Mouse (Mus musculus) ES-Bruce4 (cell line): ENCODE data around the gene Etfa. TPM values are rescaled to one million over a fixed set of nuclear protein-coding genes. Genes with fewer than 3 reads are reported as not detected.
A peak's percentile ranks its signal among the peaks of the same experiment; 100 is the strongest.

Experiments
- H3K27ac ChIP-seq: 2 replicates; pipeline ENCODE4 v1.5.1; 2012; ENCODE audit warnings: low read length, inconsistent platforms; ENCODE audit not compliant: insufficient read depth
- H3K27me3 ChIP-seq: 2 replicates; pipeline ENCODE4 v1.6.1; 2012; ENCODE audit warnings: mild to moderate bottlenecking, low read length, inconsistent platforms; ENCODE audit not compliant: control insufficient read depth, poor library complexity, insufficient read depth, severe bottlenecking
- H3K36me3 ChIP-seq: 2 replicates; pipeline ENCODE4 v1.6.1; 2012; ENCODE audit warnings: inconsistent platforms, mild to moderate bottlenecking, low read length, moderate library complexity; ENCODE audit not compliant: control insufficient read depth, poor library complexity, insufficient read depth, severe bottlenecking
- H3K4me1 ChIP-seq: one replicate; pipeline ENCODE4 v1.8.1; 2011; ENCODE audit warnings: low read length; ENCODE audit not compliant: control insufficient read depth, insufficient read depth
- H3K4me3 ChIP-seq: 2 replicates; pipeline ENCODE4 v1.5.1; 2011; ENCODE audit warnings: low read depth, mild to moderate bottlenecking, low read length
- H3K9ac ChIP-seq: 2 replicates; pipeline ENCODE4 v1.6.1; 2012; ENCODE audit warnings: low read depth, mild to moderate bottlenecking, inconsistent platforms; ENCODE audit not compliant: poor library complexity, severe bottlenecking
- H3K9me3 ChIP-seq: replicated peaks from 2 replicates; pipeline ENCODE4 v1.6.1; 2012; ENCODE audit warnings: mild to moderate bottlenecking, low read length, inconsistent platforms; ENCODE audit not compliant: control insufficient read depth, poor library complexity, insufficient read depth, severe bottlenecking
- CTCF ChIP-seq: IDR thresholded peaks from one replicate; pipeline ENCODE4 v1.8.1; 2011; ENCODE audit warnings: low read depth, low read length
- EP300 ChIP-seq: IDR thresholded peaks from 2 replicates; pipeline ENCODE4 v1.6.1; 2011; ENCODE audit warnings: low read depth, low read length; ENCODE audit not compliant: insufficient read depth
- POLR2A ChIP-seq: IDR thresholded peaks from one replicate; pipeline ENCODE4 v1.8.1; 2011; ENCODE audit warnings: low read length; ENCODE audit not compliant: insufficient read depth
- polyA plus RNA-seq: library from polyadenylated mRNA; stranded (reverse); fragments of >200 nt; gene quantifications from 2 replicates; pipeline ENCODE4 v1.2.4, GENCODE M21; 2011; ENCODE audit warnings: low read depth; ENCODE audit not compliant: missing spikeins, insufficient read depth, insufficient read length

Etfa gene
- polyA plus RNA-seq, 1 experiment = 83.0 TPM

GRCm38 (mm10) chr9:55438433-55438832 is 73.6 kb downstream of the Etfa start:
- no peak overlapping the region for H3K4me3 ChIP-seq
- H3K4me1 ChIP-seq = no peaks in the 10 kb centered on the region
- H3K36me3 ChIP-seq = no peaks in the 10 kb centered on the region
- H3K27me3 ChIP-seq = no peaks in the 10 kb centered on the region
- TF ChIP-seq CTCF (no peak), EP300 (no peak), POLR2A (no peak)
- no peaks in the 10 kb centered on the region for H3K9me3 ChIP-seq
- H3K27ac ChIP-seq = no peak overlapping the region
- H3K9ac ChIP-seq = no peak overlapping the region

DNA sequence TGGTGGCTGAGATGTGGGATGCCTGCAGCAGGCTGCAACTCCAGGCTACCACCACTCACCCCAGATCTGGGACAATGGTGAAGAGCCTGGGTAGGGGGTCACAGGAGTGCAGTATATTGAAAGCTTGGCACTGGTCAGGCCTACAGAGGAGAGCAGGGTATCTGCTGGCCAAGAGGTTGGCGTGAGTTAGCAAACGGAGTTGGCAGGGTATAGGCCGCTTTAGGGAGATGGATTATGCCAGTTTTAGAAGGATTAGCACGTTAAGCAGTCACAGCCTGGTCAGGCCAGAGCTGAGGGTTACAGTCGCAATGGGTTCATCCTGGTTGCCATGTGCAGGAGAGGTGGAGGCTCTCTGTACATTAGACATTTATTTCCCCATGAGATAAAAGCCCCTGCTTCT is 78.2 kb downstream of the Etfa start:
- no peak for TF ChIP-seq CTCF
- TF ChIP-seq EP300 = no peak
- TF ChIP-seq POLR2A = no peak
- Histone ChIP-seq H3K36me3 (no peaks in the 10 kb centered on the region), H3K9me3 (no peaks in the 10 kb centered on the region), H3K4me3 (no peak overlapping the region), H3K27me3 (no peaks in the 10 kb centered on the region), H3K4me1 (no peaks in the 10 kb centered on the region), H3K27ac (no peak overlapping the region), H3K9ac (no peak overlapping the region)

DNA sequence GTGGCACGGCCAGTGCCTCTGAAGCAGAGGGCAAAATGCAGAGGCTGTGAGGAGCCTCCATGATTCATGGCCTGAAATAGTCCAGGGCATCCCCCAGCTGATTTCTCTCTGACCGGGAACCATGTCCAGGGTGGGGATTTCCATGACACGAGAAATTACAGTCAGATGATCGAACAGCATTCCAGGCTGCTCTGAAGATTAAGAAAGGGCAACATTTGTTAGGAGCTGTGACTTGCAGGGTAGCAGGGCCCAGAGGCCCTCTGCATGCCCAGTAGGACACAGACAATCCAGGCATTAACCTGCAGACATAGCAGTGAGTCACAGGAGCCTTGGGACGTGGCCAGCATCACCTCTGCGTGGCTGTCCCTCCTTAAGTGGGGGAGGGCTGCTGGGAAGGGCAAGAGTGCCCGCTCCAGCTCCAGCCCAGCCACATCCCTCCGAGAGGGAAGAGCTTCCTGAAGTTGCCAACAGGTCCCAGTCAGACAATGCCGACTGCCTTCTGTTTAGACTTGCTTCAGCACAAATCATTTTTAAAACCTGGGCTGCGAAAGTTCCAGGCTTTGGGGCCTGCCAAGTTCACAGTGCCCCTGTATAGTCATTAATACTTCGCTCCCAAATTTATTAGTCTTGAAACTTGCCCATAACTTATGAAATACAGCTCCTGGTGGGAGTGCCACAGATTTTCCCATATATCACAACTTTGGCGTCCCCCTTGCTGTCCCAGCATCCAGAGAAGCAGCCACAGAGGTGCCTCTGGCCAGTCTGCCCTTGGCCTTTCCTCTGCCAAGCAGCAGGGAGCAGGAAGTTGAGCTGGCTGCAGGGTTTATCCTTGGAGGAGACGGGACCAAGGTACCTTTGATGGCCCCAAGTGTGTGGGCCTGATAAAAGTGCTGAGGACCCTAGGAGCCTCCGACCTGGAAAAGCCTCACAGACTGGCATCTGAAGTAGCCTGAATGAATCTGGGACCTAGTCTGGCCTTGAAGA is 79.4 kb downstream of the Etfa start:
- H3K9ac ChIP-seq = no peak overlapping the region
- no peaks in the 10 kb centered on the region for H3K36me3 ChIP-seq
- no peak overlapping the region for H3K4me3 ChIP-seq
- no peak overlapping the region for H3K27ac ChIP-seq
- no peaks in the 10 kb centered on the region for H3K27me3 ChIP-seq
- no peaks in the 10 kb centered on the region for H3K9me3 ChIP-seq
- H3K4me1 ChIP-seq = no peaks in the 10 kb centered on the region
- no peak for TF ChIP-seq EP300

- Histone ChIP-seq H3K36me3 (no peaks in the 10 kb centered on the region), H3K27me3 (no peaks in the 10 kb centered on the region), H3K4me3 (peak overlapping the region; percentile 43), H3K27ac (no peak overlapping the region), H3K9me3 (no peaks in the 10 kb centered on the region), H3K4me1 (no peaks in the 10 kb centered on the region), H3K9ac (peak overlapping the region; percentile 7)
- no peak for TF ChIP-seq POLR2A
- peak; percentile 27 for TF ChIP-seq CTCF
- 0 out of 2 replicates have a peak, but pooled peaks have one; percentile 22 for TF ChIP-seq EP300
Observed at GRCm38 (mm10) chr9:55430133-55430532, 81.9 kb downstream of the Etfa start.

- Histone ChIP-seq H3K27ac (no peak overlapping the region), H3K27me3 (no peaks in the 10 kb centered on the region), H3K36me3 (no peaks in the 10 kb centered on the region), H3K9me3 (no peaks in the 10 kb centered on the region), H3K4me1 (no peaks in the 10 kb centered on the region), H3K9ac (peak overlapping the region; percentile 7), H3K4me3 (no peak overlapping the region; the same call in 1 of the 2 replicates)
- TF ChIP-seq EP300 (no peak), CTCF (peak; percentile 40)
Observed at GRCm38 (mm10) chr9:55429242-55429975, 82.6 kb downstream of the Etfa start.

DNA sequence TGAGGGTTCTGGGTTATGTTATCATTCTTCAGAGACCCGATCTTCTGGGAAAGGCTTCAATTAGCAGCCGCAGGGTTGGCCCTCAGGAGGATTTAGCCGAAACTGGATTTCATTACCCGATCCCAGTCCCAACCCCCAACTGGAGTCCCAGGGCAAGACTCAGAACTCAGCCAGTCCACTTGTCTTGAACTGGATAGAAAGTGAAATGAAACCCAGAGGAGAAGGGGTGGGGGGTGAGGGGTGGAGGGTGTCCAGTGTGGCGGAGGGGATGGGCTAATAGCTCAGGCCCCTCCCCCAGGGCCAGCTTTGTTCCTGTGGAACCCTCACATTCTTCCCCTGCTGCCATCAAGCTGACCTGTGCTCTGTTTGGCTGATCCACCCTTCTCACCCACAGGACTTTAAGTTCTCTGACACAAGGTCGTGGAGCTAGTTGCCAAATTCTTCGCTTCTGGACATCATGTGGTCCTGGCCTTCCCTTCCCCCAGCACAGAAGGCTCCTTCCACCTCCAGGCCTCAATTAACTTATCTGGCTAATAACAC is 86.7 kb downstream of the Etfa start:
- Histone ChIP-seq H3K36me3 (no peaks in the 10 kb centered on the region), H3K9ac (no peak overlapping the region), H3K4me1 (no peaks in the 10 kb centered on the region), H3K27ac (no peak overlapping the region), H3K4me3 (no peak overlapping the region), H3K27me3 (no peaks in the 10 kb centered on the region), H3K9me3 (no peaks in the 10 kb centered on the region)
- TF ChIP-seq POLR2A (no peak), EP300 (no peak), CTCF (no peak)
